Mouse (Mus musculus): ENCODE measurements around the gene Zfhx3. TPM values are rescaled to one million over a fixed set of nuclear protein-coding genes. Genes with fewer than 3 reads are reported as not detected.

Zfhx3 gene
- polyA plus RNA-seq, 1 experiment, result 17.1 TPM

GRCm38 (mm10) chr8:108696631-108697410 lies 754.4 kb downstream of the Zfhx3 start:
- peaks cover 30% of the 10 kb centered on the region for H3K4me1 ChIP-seq (ENCODE audit: control insufficient read depth, insufficient read depth, low read length)
- H3K4me3 ChIP-seq (ENCODE audit: insufficient read depth, low read length), result no peak overlapping the region
- no peak overlapping the region for H3K27ac ChIP-seq (ENCODE audit: insufficient read depth, low read depth, low read length)
- TF ChIP-seq CTCF (IDR thresholded peaks at IDR 0.05; ENCODE audit: low read depth, low read length) (no peak), POLR2A (IDR thresholded peaks at IDR 0.05; ENCODE audit: borderline replicate concordance, low read depth, low read length) (no peak)

- no peak for TF ChIP-seq CTCF (IDR thresholded peaks at IDR 0.05; ENCODE audit: low read depth, low read length)
- no peak for TF ChIP-seq POLR2A (IDR thresholded peaks at IDR 0.05; ENCODE audit: borderline replicate concordance, low read depth, low read length)
- no peak overlapping the region for H3K27ac ChIP-seq (ENCODE audit: insufficient read depth, low read depth, low read length)
- H3K4me1 ChIP-seq (ENCODE audit: control insufficient read depth, insufficient read depth, low read length), result peaks cover 26% of the 10 kb centered on the region
- peak overlapping the region; percentile 44 for H3K4me3 ChIP-seq (ENCODE audit: insufficient read depth, low read length)
Measured at GRCm38 (mm10) chr8:108697589-108697988, 755.1 kb downstream of the Zfhx3 start.

- Histone ChIP-seq H3K4me1 (ENCODE audit: control insufficient read depth, insufficient read depth, low read length) (peaks cover 20% of the 10 kb centered on the region), H3K4me3 (ENCODE audit: insufficient read depth, low read length) (peak overlapping the region; percentile 44), H3K27ac (ENCODE audit: insufficient read depth, low read depth, low read length) (no peak overlapping the region)
- no peak for TF ChIP-seq POLR2A (IDR thresholded peaks at IDR 0.05; ENCODE audit: borderline replicate concordance, low read depth, low read length)
- no peak for TF ChIP-seq CTCF (IDR thresholded peaks at IDR 0.05; ENCODE audit: low read depth, low read length)
Measured at GRCm38 (mm10) chr8:108698101-108698660, 755.7 kb downstream of the Zfhx3 start.

- Histone ChIP-seq H3K4me3 (ENCODE audit: insufficient read depth, low read length) (no peak overlapping the region), H3K4me1 (ENCODE audit: control insufficient read depth, insufficient read depth, low read length) (peaks cover 14% of the 10 kb centered on the region), H3K27ac (ENCODE audit: insufficient read depth, low read depth, low read length) (no peak overlapping the region)
- TF ChIP-seq CTCF (IDR thresholded peaks at IDR 0.05; ENCODE audit: low read depth, low read length) (no peak), POLR2A (IDR thresholded peaks at IDR 0.05; ENCODE audit: borderline replicate concordance, low read depth, low read length) (no peak)
Measured at GRCm38 (mm10) chr8:108699011-108699410, 756.6 kb downstream of the Zfhx3 start.

GRCm38 (mm10) chr8:108699454-108700345 lies 757.3 kb downstream of the Zfhx3 start:
- no peak overlapping the region for H3K27ac ChIP-seq (ENCODE audit: insufficient read depth, low read depth, low read length)
- H3K4me1 ChIP-seq (ENCODE audit: control insufficient read depth, insufficient read depth, low read length), result peaks cover 7% of the 10 kb centered on the region; the same call in 1 of the 2 replicates
- no peak for TF ChIP-seq POLR2A (IDR thresholded peaks at IDR 0.05; ENCODE audit: borderline replicate concordance, low read depth, low read length)
- TF ChIP-seq CTCF (IDR thresholded peaks at IDR 0.05; ENCODE audit: low read depth, low read length), result no peak
- no peak overlapping the region for H3K4me3 ChIP-seq (ENCODE audit: insufficient read depth, low read length)

GRCm38 (mm10) chr8:108701381-108702175 lies 759.1 kb downstream of the Zfhx3 start:
- Histone ChIP-seq H3K4me3 (ENCODE audit: insufficient read depth, low read length) (no peak overlapping the region), H3K4me1 (ENCODE audit: control insufficient read depth, insufficient read depth, low read length) (peaks cover 18% of the 10 kb centered on the region), H3K27ac (ENCODE audit: insufficient read depth, low read depth, low read length) (no peak overlapping the region)
- no peak for TF ChIP-seq CTCF (IDR thresholded peaks at IDR 0.05; ENCODE audit: low read depth, low read length)
- no peak for TF ChIP-seq POLR2A (IDR thresholded peaks at IDR 0.05; ENCODE audit: borderline replicate concordance, low read depth, low read length)

- TF ChIP-seq POLR2A (IDR thresholded peaks at IDR 0.05; ENCODE audit: borderline replicate concordance, low read depth, low read length), result no peak
- no peak for TF ChIP-seq CTCF (IDR thresholded peaks at IDR 0.05; ENCODE audit: low read depth, low read length)
- Histone ChIP-seq H3K27ac (ENCODE audit: insufficient read depth, low read depth, low read length) (no peak overlapping the region), H3K4me1 (ENCODE audit: control insufficient read depth, insufficient read depth, low read length) (peaks cover 24% of the 10 kb centered on the region), H3K4me3 (ENCODE audit: insufficient read depth, low read length) (no peak overlapping the region)
Measured at GRCm38 (mm10) chr8:108702201-108702600, 759.8 kb downstream of the Zfhx3 start.

GRCm38 (mm10) chr8:108705751-108706150 lies 763.3 kb downstream of the Zfhx3 start:
- Histone ChIP-seq H3K27ac (ENCODE audit: insufficient read depth, low read depth, low read length) (no peak overlapping the region), H3K4me3 (ENCODE audit: insufficient read depth, low read length) (no peak overlapping the region), H3K4me1 (ENCODE audit: control insufficient read depth, insufficient read depth, low read length) (peaks cover 28% of the 10 kb centered on the region)
- TF ChIP-seq POLR2A (IDR thresholded peaks at IDR 0.05; ENCODE audit: borderline replicate concordance, low read depth, low read length), result no peak
- TF ChIP-seq CTCF (IDR thresholded peaks at IDR 0.05; ENCODE audit: low read depth, low read length), result no peak

GRCm38 (mm10) chr8:108706491-108706847 lies 764.0 kb downstream of the Zfhx3 start:
- Histone ChIP-seq H3K4me1 (ENCODE audit: control insufficient read depth, insufficient read depth, low read length) (peaks cover 31% of the 10 kb centered on the region), H3K27ac (ENCODE audit: insufficient read depth, low read depth, low read length) (no peak overlapping the region), H3K4me3 (ENCODE audit: insufficient read depth, low read length) (no peak overlapping the region)
- TF ChIP-seq CTCF (IDR thresholded peaks at IDR 0.05; ENCODE audit: low read depth, low read length) (no peak), POLR2A (IDR thresholded peaks at IDR 0.05; ENCODE audit: borderline replicate concordance, low read depth, low read length) (no peak)
